Mouse (Mus musculus): Measurements from ENCODE around the gene Kcnn4.

Gene Kcnn4

DNA sequence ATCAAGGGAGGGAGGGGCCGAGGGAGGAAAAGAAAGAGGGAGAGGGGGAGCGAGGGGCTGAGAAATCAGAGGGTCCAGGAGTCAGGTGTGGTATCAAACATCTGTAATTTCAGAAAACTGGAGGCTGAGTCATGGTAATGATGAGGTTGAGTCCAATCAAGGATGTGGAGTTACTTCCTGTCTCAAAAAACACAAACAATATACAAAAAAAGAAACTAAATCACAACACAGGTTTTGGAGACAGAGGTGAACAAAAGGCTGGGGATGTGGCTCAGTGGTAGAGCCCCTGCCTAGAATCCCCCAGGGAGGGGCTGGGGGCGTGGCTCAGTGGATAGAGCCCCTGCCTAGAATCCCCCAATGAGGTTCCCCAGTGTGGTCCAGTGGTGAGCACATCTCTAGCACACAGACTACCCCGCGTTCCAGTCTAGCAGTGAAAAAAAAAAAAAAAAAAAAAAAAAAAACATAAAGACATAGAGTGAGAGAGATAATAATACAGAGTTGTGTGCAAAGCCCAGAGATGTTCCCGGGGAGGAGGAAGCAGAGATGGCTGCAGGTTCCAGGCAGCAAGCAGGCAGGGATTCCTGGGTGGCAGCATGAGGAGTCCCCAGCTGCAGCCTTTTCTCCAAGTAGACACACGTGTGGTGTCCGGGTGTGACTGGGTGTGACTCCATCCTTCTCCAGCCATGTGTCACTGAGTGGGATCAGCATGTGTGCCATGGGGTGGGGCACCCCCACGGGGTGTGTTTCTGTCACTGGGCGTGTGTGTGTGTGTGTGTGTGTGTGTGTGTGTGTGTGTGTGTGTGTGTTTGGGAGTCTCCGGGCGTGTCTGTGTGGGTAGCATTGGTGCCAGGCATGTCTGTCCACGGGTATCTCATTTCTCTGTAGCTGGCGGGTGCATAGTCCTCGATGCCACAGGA lies 3.1 kb upstream of the Kcnn4 start:
- no peak for DNase-seq

DNA sequence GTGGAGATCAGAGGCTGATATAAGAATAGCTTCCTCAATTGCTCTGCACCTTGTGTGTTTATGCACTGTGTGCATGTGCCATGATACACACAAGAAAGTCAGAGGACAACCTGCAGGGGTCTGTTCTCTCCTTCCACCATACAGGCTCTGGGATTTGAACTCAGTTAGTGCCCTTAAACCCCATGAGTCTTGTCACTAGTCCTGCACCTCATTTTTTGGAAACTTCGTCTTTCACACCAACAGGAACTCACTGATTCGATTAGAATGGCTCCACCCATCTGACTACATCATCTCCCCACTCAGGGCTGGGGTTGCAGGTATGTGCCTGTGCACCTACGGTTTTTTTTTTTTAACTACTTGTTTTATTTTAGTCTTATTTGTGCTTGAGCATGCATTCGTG lies 1.8 kb upstream of the Kcnn4 start:
- DNase-seq, result no peak

DNA sequence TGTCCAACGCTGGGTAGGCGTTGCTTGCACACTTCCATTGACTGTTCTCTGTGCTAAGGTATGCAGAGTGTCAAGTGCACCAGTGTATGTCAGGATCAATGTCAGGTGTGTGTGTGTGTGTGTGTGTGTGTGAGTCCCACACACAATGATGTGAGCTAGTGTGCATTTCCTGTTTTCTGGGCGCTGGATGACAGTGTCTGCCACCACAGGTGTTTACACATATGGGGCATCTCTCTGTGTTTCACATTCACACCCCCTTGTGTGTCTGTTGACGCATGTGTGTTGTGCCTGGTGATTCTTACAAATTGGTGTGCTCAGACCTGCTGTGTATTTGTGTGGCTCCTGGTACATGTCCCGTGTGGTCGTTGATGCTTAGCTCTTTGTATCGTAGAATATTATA lies 1.1 kb upstream of the Kcnn4 start:
- no peak for DNase-seq

DNA sequence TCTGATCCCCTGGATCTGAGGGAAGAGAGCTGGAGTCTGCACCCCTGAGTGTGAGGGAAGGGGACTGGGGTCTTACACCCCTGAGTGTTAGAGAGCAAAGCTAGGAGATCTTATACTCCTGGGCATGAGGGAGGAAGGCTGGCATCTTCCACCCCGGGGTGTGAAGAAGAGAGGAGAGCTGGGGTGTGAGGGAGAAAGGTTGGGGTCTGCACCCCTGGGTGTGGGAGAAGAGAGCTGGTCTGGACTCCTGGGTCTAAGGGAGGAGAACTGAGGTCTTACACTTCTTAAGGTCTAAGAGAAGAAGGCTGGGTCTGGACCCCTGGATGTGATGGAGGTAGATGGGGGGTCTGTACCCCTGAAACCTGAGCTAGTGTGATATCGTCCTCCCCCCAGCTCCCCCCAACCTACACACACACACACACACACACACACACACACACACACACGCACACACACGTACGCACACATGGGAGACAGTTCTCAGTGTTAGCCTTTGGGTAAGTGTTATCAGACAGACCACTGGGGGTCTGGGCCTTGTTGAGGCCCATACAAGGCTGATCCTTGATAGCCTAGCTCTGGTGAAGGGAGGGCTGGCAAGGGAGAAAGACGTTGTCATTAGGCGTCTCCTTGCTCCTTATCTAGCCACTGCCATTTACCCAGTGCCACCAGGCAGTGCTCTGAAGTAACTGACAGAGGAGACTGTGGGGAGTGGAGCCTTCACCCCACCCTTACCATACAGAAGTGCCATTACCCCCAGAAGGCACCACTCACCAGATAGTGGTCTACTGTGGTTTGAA lies 1.1 kb downstream of the Kcnn4 start:
- no peak for DNase-seq

DNA sequence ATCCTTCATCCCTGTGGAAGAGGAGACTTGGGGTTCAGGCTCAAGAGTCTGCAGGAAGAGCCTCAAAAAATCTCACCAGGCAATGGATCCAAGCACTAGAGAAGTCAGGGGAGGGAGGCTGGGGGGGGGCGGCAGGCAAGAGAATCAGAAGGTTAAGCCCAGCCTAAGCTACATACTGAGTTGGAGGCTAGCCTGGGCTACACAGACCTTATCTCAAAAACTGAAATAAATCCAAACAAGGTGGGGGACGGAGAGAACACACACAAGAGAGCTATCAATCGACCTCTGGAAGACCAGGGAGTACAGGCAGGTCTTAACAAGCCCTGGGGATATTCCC lies 1.7 kb downstream of the Kcnn4 start:
- DNase-seq, result no peak

DNA sequence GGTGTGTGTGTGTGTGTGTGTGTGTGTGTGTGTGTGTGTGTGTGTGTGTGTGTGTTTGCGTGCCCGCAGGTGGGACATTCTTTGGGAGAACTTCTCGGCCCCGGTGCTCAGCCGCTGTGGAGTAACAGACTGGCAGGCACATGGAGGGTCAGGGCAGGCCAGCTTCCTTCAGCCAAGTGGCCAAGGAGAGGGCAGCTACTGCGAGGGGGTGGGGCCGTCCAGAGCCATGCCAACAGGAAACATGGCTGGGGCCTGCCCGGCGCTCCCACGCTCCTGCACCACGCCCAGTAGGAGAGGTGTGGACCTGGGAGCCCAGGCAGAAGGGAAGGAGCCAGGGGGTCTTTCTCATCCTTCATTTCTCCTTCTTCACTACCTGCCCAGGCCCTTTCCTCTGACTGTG lies 2.2 kb downstream of the Kcnn4 start:
- no peak for DNase-seq

DNA sequence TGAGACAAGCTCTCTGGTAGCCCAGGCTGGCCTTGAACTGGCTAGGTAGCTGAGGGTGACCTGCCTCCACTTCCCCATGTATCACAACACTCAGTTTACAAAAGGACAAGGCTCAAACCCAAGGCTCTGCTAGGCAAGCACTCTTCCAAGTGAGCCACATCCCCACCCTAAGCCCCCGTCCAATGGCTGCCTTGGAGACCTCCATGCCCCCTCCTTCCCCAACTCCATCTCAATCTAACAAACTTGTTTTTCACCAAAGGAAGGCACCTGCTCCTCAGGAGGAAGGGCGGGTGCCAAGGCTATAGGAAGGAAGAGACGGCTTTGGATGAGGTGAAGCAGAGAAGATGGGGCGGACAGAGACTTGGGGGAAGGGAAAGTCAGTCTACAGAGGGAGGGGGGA lies 2.7 kb downstream of the Kcnn4 start:
- DNase-seq, result no peak

DNA sequence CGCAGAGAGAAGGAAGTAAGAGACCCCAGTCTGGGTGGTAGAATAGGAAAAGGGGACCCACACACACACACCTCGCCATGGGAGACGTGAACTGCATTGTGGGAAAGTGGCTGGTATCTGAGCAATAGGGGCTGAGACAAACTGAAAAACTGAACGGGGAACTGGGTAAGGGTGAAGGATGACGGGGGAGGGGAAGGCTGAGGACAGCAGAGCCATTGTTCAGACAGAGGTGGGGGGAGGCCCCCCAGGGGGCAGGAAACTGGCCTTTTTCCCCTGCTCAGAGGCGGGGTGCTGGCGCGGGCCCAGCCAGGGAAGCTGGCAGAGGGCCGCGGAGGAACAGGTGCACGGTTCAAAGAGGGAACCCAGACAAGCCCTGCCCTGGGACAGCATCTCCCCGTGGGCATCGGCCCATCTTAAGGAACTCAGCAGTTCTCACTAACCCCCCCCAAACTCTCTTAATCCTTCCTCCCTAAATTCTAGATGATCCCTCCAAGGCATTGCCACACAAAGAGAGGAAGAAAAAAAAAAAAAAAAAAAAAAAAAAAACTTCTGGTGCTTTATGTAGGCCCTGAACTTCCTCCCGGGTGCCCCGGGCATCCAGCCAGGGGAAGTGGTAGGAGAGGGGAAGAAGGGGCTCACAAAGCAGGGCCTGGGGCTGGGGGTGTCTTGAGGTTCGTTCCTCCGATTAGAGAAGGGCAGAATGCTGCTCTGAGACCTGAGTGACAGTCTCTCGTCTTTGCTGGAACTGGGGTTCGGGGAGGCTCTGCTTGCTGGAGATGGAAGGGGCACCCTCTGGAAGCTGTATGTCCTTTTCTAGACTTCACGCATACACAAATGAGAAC lies 3.7 kb downstream of the Kcnn4 start:
- peak; percentile 59 to 62 for DNase-seq

DNA sequence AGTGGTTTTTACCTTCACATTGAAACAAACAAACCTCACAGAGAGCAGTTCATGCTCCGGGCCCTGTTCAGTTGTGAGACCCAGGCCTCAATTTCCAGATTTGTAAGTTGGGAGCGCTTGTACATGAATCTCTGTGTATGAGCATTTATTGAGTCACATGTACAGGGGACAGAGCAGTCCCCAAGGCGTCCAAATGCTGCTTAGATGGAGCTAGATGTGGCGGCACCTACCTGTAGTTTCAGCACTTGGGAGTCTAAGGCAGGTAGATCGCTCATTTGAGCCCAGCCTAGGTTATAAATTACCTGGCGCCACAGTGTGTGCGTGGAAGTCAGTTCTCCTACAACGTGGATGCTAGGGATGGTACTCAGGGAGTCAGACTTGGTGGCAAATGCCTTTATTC lies 6.4 kb downstream of the Kcnn4 start:
- DNase-seq, result no peak

DNA sequence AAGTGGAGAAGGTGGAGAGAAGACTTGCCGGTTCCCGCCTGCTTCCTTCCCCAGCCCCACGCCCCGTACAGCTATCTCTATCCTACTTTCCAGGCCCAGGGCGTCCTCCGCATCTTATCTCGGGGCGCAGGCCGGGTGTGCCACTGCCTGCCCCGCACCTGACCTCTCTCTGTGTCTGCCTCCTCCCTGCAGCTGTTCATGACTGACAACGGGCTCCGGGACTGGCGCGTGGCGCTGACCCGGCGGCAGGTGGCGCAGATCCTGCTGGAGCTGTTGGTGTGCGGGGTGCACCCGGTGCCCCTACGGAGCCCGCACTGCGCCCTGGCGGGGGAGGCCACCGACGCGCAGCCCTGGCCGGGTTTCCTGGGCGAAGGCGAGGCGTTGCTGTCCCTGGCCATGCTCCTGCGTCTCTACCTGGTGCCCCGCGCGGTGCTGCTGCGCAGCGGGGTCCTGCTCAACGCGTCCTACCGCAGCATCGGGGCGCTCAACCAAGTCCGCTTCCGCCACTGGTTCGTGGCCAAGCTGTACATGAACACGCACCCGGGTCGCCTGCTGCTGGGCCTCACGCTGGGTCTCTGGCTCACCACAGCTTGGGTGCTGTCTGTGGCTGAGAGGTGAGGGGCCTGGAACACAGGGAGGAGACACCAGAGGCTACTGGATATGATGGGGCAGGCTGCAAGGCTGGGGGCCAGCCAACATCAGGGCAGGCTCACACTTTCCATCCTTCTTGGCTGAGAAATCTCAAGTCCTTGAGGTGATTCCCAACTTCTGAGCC lies 7.2 kb downstream of the Kcnn4 start:
- DNase-seq, result peak; percentile 49 to 51

DNA sequence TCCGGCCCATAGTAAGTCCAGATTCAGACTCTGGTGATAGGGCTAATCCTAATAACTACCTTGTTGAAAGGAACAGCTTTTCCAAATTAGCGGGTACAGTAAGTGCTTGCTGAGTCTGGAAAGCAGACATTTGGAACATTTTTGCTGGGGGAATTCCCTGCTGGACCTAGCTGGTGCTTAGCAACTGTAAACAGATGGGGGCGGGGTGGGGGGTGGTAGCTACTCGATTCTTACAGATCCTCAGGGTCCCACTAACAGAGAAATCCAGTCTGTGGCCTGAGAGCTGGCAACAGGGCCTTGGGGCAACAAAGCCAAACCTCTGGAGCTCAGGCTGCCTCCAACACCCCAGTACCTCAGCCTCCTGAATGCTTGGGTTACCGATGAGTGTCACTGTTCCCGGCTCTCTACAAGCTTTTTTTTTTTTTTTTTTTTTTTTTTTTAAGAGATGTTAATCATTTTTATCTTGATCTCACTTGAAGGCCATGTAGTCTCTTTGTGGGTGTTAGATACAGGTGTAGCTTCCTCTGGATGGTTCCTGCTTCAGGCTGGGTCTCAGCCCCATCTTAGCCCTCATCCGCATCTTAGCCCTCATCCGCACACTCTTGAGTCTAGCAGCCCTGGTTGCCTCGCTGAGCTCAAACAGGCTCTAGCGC lies 8.1 kb downstream of the Kcnn4 start:
- no peak for DNase-seq

DNA sequence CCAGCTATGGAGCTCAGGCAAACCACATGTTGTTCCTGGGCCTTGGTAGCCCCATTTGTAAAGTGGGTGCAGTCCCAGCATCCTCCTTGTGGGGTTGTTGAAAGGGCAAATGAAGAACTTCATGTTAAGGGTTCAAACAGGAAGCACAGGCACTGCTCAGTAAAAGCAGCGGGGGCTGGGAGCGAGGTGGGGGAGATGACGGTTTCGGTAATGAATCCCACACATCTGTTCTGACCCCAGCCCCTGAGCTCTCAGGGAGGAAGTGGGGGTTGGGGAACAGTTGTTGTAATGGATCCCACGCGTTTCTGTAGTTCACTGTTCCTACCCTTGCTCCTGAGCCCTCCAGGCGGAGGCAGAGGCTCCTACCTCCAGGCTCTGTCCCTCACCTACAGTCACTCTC lies 9.9 kb downstream of the Kcnn4 start:
- no peak for DNase-seq

DNA sequence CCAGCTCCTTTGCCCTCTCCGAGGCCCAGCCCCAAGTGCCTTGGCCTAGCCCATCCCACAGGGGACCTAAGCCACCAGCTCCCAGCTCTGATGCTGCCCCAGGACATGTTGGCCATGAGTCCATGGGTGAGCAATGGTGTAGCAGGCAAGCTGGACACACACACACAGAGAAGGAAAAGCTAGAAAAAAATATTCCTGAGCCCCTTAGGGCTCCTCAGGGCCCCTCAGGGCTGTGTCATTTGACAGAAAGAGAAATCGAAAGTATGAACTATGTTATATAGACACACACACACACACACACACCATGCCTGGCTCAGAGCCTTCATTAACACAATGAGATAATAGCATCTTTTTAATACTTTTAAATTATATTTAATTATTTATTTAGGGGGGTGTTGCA lies 10.3 kb downstream of the Kcnn4 start:
- no peak for DNase-seq

DNA sequence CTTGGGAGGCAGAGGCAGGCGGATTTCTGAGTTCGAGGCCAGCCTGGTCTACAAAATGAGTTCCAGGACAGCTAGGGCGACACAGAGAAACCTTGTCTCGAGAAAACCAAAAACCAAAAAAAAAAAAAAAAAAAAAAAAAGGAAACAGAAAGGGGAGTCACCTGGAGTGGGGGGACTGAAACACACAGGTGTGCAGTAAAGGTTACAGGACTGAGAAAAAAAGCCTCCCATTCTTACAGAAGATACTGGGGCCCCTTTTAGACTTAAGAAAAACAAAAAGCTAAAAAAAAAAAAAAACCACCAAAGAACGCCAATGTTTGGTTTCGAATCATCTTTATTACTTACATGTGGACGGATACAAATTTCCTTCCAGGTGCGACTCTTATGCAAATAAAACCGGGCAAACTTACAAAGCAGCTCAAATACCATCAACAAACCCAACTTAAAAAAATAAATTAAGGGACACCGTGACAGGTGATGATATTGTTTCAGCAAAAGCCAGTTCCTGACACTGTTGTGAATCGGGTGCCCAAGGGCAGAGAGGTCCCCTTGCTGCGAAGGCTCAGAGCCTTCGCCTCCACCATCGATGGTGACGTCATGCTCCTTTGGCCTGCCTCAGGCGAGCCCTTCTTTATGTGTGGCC lies 12.8 kb downstream of the Kcnn4 start:
- DNase-seq, result no peak

DNA sequence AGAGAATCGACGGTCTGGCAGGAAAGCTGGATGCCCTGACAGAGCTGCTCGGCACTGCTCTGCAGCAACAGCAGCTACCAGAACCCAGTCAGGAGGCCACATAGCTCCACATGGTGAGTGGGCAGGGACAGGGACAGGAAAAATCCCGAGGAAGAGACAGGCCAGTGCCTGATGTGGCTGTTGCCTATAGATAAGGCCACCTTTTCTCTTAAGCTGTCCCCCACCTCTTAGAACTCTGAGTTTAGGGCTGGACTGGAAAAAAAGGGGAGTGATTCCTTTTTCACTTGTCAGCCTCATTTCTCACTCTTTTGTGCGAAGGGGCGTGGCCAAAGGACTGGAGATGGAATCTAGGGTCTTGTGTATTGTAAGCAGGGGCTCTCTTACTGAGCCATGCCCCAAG lies 14.0 kb downstream of the Kcnn4 start:
- DNase-seq, result no peak

DNA sequence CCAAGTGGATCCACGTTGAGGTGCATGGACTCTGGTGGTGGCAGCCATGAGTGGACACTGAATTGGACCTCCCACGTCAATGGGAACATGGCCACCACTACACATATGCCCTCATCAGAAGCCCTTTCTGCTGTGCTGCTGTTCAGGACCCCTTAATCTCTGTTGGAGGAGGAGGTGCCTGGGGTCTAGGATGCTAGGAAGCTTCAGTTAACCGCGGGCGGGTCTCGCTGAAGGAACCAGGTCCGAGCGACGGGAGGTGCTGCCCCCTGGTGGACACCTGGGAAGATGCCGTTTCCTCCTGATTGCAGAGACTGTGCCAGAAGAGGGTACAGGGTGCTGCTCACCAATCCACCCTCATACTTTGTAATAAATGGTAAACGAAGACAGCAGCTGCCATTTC lies 14.8 kb downstream of the Kcnn4 start:
- DNase-seq, result peak; percentile 87 to 91

DNA sequence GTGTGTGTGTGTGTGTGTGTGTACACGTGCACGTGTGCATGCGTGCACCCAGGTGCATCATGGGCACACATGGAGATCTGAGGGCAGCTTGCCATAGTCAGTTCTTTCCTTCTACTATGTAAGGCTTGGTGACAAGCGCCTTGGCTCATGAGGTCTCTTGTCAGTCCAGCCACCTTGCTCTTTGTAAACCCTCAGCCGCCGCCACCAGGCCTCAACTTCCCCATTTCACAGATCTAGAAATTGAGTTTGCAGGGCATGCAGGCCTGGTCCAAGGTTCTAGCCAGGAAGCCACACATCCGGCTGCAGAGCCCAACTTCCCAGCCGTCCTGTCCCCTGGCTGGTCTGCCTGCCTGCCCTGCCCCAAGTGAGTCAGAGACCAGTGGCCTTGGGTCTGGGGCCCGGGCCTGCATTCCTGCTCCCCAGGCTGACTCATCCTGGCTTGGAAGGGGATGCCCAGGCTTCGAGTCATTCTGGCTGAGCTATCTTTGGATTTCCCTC lies 17.0 kb downstream of the Kcnn4 start:
- DNase-seq, result no peak

DNA sequence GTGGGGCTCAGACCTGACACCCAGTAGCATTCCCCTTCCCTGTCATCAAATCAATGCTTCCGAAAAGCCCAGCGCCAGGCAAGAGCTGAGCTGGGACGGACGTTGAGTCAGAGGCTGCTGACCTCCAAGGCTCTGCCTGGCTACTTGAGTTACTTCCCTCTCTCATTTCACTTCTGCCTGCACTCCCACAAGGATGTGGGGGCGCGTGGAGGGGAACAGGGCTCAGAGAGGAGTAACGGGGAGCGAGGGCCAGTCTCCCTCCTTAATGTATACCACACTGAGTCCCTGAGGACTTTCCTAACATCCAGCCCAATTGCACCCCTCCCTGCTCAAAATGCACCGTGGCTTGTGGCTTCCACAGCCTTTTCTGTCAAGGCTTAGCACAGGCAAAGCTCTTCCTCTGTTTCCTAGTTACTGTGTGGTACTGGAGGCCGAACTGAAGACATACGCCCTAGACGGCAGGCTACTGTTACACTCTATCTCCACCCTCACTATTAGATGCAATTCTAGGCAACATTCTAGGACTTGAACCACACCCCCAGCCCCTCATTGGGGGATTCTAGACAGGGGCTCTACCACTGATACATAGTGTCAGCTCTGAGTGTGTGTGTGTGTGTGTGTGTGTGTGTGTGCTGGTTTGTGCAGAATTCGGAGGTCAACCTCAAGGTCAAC lies 19.6 kb downstream of the Kcnn4 start:
- DNase-seq, result no peak

DNA sequence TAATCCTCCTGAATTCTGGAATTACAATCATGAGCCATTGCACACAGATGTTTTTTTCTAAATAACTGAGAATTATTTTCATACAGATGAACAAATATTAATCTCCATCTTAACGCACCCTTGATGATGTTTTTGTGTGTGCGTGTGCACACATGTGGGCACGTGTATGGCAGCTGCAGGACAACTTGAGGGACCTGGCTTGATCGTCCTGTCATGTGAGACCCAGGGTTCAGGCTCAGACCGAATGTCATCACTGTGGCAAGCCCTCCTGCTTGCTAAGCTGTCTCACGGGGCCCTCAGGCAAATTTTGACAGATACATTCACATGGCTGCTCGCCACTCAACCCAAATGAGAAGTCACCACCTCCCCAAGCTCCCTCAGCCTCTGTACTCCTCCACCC lies 20.4 kb downstream of the Kcnn4 start:
- DNase-seq, result no peak

DNA sequence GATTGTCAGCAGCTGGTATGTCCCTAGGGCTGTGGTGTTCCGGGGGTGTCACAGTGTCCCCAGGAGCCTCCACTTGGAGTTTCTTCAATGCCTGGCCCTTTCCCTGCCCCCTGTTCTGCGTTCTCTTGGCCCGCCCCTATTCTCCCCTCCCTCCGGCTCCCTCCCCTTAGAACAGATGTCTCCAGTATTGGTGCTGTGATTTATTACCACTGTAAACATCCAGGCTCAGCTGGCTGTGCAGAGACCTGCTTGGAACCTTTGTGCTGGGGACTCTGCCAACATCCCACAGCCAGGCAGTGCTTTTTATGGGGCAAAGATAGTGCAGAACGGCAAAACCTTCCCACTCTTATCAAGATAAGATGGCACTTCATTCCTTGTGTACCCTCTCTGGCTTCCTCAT lies 21.0 kb downstream of the Kcnn4 start:
- no peak for DNase-seq

DNA sequence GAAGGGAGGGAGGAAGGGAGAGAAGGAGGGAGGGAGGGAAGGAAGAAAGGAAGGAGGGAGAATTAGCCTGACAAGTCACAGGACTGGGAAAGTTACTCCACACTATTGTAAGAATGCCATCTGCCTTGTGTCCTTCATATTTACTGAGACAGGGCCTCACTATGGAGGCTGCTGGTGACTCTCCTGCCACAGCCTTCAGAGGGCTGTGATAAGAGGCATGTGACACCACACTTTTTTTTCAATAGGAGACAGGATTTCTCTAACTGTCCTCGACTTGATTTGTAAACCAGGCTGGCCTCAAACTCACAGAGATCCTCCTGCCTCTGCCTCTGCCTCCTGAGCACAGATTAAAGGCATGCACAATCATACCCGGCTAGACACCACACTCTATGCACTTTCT lies 21.6 kb downstream of the Kcnn4 start:
- no peak for DNase-seq
